Mouse (Mus musculus) adrenal gland, adult (tissue): ENCODE data around the gene Src.
A peak's percentile ranks its signal among the peaks of the same experiment; 100 is the strongest.

Source experiments
- DNase-seq, 2 experiments: peaks; one replicate each; pipeline ENCODE4 v3.0.0; 2022 to 2023; ENCODE audit warnings: low spot score in 1 of 2; ENCODE audit not compliant: inconsistent age in 2 of 2

Gene Src

GRCm38 (mm10) chr2:157411151-157411693 lies 7.0 kb upstream of the Src start:
- no peak for DNase-seq

- DNase-seq = no peak
Observed at GRCm38 (mm10) chr2:157412497-157412896, 5.7 kb upstream of the Src start.

- peak in 1 of 2 experiments; percentile 15 for DNase-seq
Observed at GRCm38 (mm10) chr2:157417229-157417628, 1.0 kb upstream of the Src start.

- no peak for DNase-seq
Observed at GRCm38 (mm10) chr2:157418609-157419071, 396 bp downstream of the Src start.

GRCm38 (mm10) chr2:157419506-157419905 lies 1.3 kb downstream of the Src start:
- DNase-seq = peak in 1 of 2 experiments; percentile 29

- DNase-seq = no peak
Observed at GRCm38 (mm10) chr2:157420404-157420803, 2.2 kb downstream of the Src start.

- no peak for DNase-seq
Observed at GRCm38 (mm10) chr2:157422062-157422655, 3.9 kb downstream of the Src start.

- peak in 1 of 2 experiments; percentile 69 for DNase-seq
Observed at GRCm38 (mm10) chr2:157422854-157423705, 4.8 kb downstream of the Src start.

GRCm38 (mm10) chr2:157423706-157424125 lies 5.5 kb downstream of the Src start:
- DNase-seq = peak in 1 of 2 experiments; percentile 73

GRCm38 (mm10) chr2:157424126-157424903 lies 6.1 kb downstream of the Src start:
- DNase-seq = peak; percentile 58 to 83

GRCm38 (mm10) chr2:157424904-157425642 lies 6.8 kb downstream of the Src start:
- DNase-seq = no peak

GRCm38 (mm10) chr2:157425643-157425988 lies 7.4 kb downstream of the Src start:
- DNase-seq = no peak

- peak; percentile 48 to 76 for DNase-seq
Observed at GRCm38 (mm10) chr2:157426171-157426570, 7.9 kb downstream of the Src start.

GRCm38 (mm10) chr2:157427164-157427563 lies 8.9 kb downstream of the Src start:
- DNase-seq = no peak

GRCm38 (mm10) chr2:157428351-157429139 lies 10.3 kb downstream of the Src start:
- no peak for DNase-seq

GRCm38 (mm10) chr2:157429735-157430134 lies 11.5 kb downstream of the Src start:
- DNase-seq = no peak

GRCm38 (mm10) chr2:157430667-157431429 lies 12.6 kb downstream of the Src start:
- DNase-seq = no peak

- no peak for DNase-seq
Observed at GRCm38 (mm10) chr2:157431912-157432311, 13.7 kb downstream of the Src start.

- peak in 1 of 2 experiments; percentile 72 for DNase-seq
Observed at GRCm38 (mm10) chr2:157432476-157432875, 14.2 kb downstream of the Src start.
